Comparison of ENCODE assay signal across 8 mouse cellular contexts in genomic region chr4:127236631-127237030, GRCm38 (mm10). TPM values are rescaled to one million over a fixed set of nuclear protein-coding genes. Genes with fewer than 3 reads are reported as not detected.
DNase-seq lines count a peak whose midpoint lies in the region; ATAC-seq lines count a peak whose summit lies in the region.

No protein-coding gene starts in this region.

- no peak for DNase-seq in kidney, adult 8-10 months
- DNase-seq in embryo, embryonic 11 days = peak; percentile 48
- no peak for DNase-seq in hindbrain, embryonic 14.5 days (ENCODE audit: low spot score)
- no peak for DNase-seq in layer of hippocampus, adult 18-20 months (ENCODE audit: low spot score in 2 of 2)
- no peak for DNase-seq in c-Kit-positive CD71-positive TER-119-positive erythroid progenitor cells, embryonic 14.5 days (ENCODE audit: low spot score)
- no peak for DNase-seq in layer of hippocampus, adult 8-10 months (ENCODE audit: low spot score in 2 of 2)

- no peak overlapping the region for H3K27ac ChIP-seq in kidney, embryonic 14.5 days (ENCODE audit: low read depth, low read length)
- peak overlapping the region; percentile 85 for H3K27ac ChIP-seq in hindbrain, embryonic 14.5 days
- H3K27ac ChIP-seq in midbrain, embryonic 16.5 days (ENCODE audit: low read length) = peak overlapping the region; percentile 80

- H3K4me1 ChIP-seq in kidney, embryonic 14.5 days (ENCODE audit: control insufficient read depth, insufficient read depth, low read length) = peaks cover 7% of the 10 kb centered on the region; the same call in 1 of the 2 replicates
- peaks cover 23% of the 10 kb centered on the region for H3K4me1 ChIP-seq in hindbrain, embryonic 14.5 days (replicated peaks; ENCODE audit: control insufficient read depth, insufficient read depth, low read length)
- peaks cover 27% of the 10 kb centered on the region for H3K4me1 ChIP-seq in midbrain, embryonic 16.5 days (ENCODE audit: control insufficient read depth, insufficient read depth, low read length)

- H3K36me3 ChIP-seq in kidney, embryonic 14.5 days (ENCODE audit: control insufficient read depth, insufficient read depth, low read length) = no peaks in the 10 kb centered on the region
- H3K36me3 ChIP-seq in hindbrain, embryonic 14.5 days (replicated peaks; ENCODE audit: control insufficient read depth, insufficient read depth) = peaks cover 8% of the 10 kb centered on the region
- no peaks in the 10 kb centered on the region for H3K36me3 ChIP-seq in midbrain, embryonic 16.5 days (ENCODE audit: control insufficient read depth, insufficient read depth, low read length)

- peak overlapping the region; percentile 62; the same call in 1 of the 2 replicates for H3K9ac ChIP-seq in kidney, embryonic 14.5 days (ENCODE audit: low read depth, low read length)
- H3K9ac ChIP-seq in hindbrain, embryonic 14.5 days = peak overlapping the region; percentile 82
- peak overlapping the region; percentile 76 for H3K9ac ChIP-seq in midbrain, embryonic 16.5 days (ENCODE audit: low read depth, low read length)

- 2% methylated on average over 14 of the region's 14 CpGs for WGBS in kidney, embryonic 14.5 days
- under 1% methylated on average over 14 of the region's 14 CpGs for WGBS in hindbrain, embryonic 14.5 days
- WGBS in midbrain, embryonic 16.5 days = 4% methylated on average over 14 of the region's 14 CpGs

- ATAC-seq in kidney, embryonic 14.5 days (ENCODE audit: low FRiP score, low TSS enrichment) = peak; percentile 69; the same call in 1 of the 2 replicates
- 0 out of 2 replicates have a peak, but pooled peaks have one; percentile 16 for ATAC-seq in hindbrain, embryonic 14.5 days (ENCODE audit: low FRiP score)
- no peak for ATAC-seq in midbrain, embryonic 16.5 days

- H3K27me3 ChIP-seq in kidney, embryonic 14.5 days (ENCODE audit: control insufficient read depth, insufficient read depth, low read length) = peaks cover 17% of the 10 kb centered on the region
- H3K27me3 ChIP-seq in hindbrain, embryonic 14.5 days (ENCODE audit: control insufficient read depth, insufficient read depth, low read length) = no peaks in the 10 kb centered on the region
- H3K27me3 ChIP-seq in midbrain, embryonic 16.5 days (ENCODE audit: control insufficient read depth, insufficient read depth, low read depth, low read length) = no peaks in the 10 kb centered on the region

- H3K4me2 ChIP-seq in kidney, embryonic 14.5 days (replicated peaks; ENCODE audit: low read depth, low read length) = peak overlapping the region; percentile 96
- peak overlapping the region; percentile 98 for H3K4me2 ChIP-seq in hindbrain, embryonic 14.5 days (replicated peaks)
- H3K4me2 ChIP-seq in midbrain, embryonic 16.5 days (ENCODE audit: low read length) = peak overlapping the region; percentile 89

- no peaks in the 10 kb centered on the region for H3K9me3 ChIP-seq in kidney, embryonic 14.5 days (ENCODE audit: control insufficient read depth, low read length)
- H3K9me3 ChIP-seq in hindbrain, embryonic 14.5 days (ENCODE audit: control insufficient read depth, low read length) = no peaks in the 10 kb centered on the region
- no peaks in the 10 kb centered on the region for H3K9me3 ChIP-seq in midbrain, embryonic 16.5 days (replicated peaks; ENCODE audit: control insufficient read depth, low read length, poor library complexity, severe bottlenecking)

- peak overlapping the region; percentile 40 for H3K4me3 ChIP-seq in kidney, embryonic 14.5 days (ENCODE audit: low read length)
- H3K4me3 ChIP-seq in hindbrain, embryonic 14.5 days (replicated peaks; ENCODE audit: low read length) = peak overlapping the region; percentile 54
- peak overlapping the region; percentile 49 for H3K4me3 ChIP-seq in midbrain, embryonic 16.5 days (ENCODE audit: low read depth, low read length)

RNA-seq across cellular contexts. Expression of gene Smim12, which starts 7.0 kb away (rescaled TPM):
- polyA plus RNA-seq in kidney, embryonic 14.5 days (2014; fragmentation: Nextera tagmentation; extraction: Ambion mirVana) = 55.2 and 66.2 TPM in 2 replicates
- 53.8 and 60.9 TPM in 2 replicates for polyA plus RNA-seq in hindbrain, embryonic 14.5 days (2014; fragmentation: Nextera tagmentation; extraction: Ambion mirVana)
- 42.0 and 44.8 TPM in 2 replicates for polyA plus RNA-seq in midbrain, embryonic 16.5 days (2015; fragmentation: Nextera tagmentation; extraction: Ambion mirVana)
- total RNA-seq in layer of hippocampus, adult 18-20 months (2021) = 10 to 100 TPM; 49.3 to 51.7 TPM
- 10 to 100 TPM; 53.6 to 54.6 (median 54.1) TPM for total RNA-seq in layer of hippocampus, adult 8-10 months (2022)
